Mouse (Mus musculus) brain, embryonic 18.5 days (tissue): ENCODE results near the gene Msantd1.
"Not testable (repeated sequence)": the region's sequence is repeated elsewhere in the genome, so short reads cannot be mapped to it uniquely, and the experiment has no call there.

Experiments
- DNase-seq: peaks from one replicate; pipeline ENCODE4 v3.0.0-alpha.2; 2012; ENCODE audit warnings: low read depth, low spot score

The Msantd1 gene

GRCm38 (mm10) chr5:34907910-34908725 lies at the start of gene Msantd1:
Gene Msantd1, plus strand, starts transcription at chr5:34908012.
- no peak for DNase-seq

DNA sequence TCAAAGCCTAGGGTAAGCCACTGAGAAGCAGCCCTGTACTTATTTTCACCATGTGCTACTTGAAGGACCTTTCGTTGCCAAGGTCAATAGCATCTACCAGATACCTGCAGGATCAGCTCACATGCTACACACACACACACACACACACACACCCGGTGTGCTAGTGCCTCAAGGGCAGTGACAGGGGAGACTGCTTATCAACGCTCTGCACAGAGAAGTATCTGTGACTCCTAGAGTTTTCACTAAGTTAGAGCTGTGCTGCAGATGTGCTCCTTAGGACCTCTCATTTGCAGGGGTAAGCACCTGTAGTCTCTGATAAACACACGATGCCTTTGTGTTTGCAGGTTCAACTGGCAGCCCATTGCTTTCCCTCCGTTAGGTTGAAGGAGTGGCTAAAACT lies 42.4 kb upstream of the Msantd1 start:
- DNase-seq = no peak

DNA sequence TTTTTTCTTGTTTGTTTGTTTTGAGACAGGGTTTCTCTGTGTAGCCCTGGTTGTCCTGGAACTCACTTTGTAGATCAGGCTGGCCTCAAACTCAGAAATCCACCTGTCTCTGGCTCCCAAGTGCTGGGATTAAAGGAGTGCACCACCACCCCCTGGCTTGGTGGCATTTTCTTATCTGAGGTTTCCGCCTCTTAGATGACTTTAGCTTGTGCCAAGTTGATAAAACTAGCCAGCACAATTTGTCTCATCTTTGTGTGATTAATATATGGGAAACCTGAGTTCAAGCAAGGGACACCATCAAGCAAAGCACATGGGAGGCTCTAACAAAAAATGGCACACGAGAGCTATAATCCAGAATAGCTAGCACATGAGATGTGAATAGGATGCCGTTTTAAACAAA lies 27.5 kb upstream of the Msantd1 start:
- not testable (repeated sequence) for DNase-seq

GRCm38 (mm10) chr5:34881023-34881422 lies 26.8 kb upstream of the Msantd1 start:
- no peak for DNase-seq

GRCm38 (mm10) chr5:34885250-34885649 lies 22.6 kb upstream of the Msantd1 start:
- no peak for DNase-seq

GRCm38 (mm10) chr5:34889252-34889651 lies 18.6 kb upstream of the Msantd1 start:
- no peak for DNase-seq

DNA sequence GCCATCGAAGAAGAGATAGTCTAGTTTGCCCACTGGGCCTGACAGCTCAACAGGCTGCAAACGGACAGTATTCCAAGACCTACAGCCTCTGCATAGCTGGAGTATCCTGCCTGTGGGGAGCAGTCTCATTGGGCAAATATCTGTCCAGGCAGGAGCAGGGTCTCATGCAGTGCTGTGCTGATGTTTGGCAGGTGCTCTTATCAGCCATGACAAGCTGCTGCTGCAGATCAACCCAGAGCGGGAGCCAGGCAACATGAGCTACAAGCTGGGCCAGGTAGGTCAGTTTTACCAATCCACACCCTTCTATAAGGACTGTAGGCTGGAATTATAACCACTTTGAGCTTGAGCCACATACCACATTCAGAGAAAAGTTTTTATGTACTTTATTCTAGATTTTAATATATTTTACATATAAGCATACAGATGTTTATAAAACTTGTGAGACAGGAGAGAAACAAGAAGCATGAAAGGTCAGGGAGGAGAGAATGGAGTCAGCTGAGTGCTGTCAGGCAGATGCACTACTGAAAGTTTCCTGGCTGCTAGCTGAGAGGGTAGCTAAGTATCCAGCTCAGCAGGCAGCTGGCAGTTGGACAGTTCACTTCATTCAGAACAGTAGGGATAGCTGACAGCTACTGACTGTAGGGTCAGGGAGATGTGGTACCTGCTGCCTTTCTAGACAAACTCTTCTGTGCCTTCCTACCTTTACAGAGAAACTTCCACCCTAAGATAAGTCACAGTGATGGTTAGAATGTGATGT lies 10.9 kb upstream of the Msantd1 start:
- DNase-seq = no peak

- no peak for DNase-seq
Observed at GRCm38 (mm10) chr5:34899787-34900469, 7.9 kb upstream of the Msantd1 start.

- DNase-seq = no peak
Observed at GRCm38 (mm10) chr5:34902371-34902770, 5.4 kb upstream of the Msantd1 start.

DNA sequence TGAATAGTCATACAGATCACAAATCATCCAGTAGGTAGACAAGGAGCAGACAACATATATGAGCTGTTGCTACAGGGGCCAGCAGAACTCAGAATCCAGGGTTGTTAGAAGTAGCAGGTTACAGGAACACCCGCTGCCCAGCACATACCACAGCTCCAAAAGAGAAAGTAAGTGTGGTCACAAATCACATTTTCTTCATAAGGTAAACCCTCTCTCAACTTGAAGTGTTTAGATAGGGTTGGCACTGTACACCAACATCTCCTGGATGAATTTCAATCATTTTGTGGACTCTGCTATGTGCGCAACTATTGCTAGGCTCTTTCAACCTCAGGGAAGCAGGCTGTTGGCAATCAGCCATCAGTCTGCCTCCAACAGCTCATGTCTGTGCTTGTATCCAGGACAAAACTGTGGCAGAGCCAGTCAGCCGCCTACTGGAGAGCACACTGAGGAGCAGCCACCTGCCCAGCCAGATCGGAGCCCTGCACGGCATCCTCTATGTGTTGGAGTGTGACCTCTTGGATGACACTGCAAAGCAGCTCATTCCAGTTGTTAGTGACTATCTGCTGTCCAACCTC lies 4.9 kb upstream of the Msantd1 start:
- no peak for DNase-seq

- DNase-seq = no peak
Observed at GRCm38 (mm10) chr5:34904412-34904811, 3.4 kb upstream of the Msantd1 start.

DNA sequence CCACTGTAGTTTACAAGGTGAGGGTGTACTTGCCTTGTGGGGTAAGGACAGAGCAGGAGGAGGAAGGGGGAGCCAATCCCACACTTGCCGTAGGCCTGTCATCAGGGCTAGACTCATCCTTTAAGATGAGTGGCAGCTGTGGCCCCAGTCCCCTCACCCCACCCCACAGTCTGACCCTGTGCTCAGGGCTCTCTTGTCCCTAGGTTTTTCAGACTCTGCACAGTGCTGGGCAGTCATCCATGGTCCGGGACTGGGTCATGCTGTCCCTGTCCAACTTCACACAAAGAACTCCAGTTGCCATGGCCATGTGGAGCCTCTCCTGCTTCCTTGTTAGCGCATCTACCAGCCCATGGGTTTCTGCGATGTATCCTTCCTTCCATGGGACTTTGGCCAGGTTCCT lies 582 bp upstream of the Msantd1 start:
- no peak for DNase-seq

DNA sequence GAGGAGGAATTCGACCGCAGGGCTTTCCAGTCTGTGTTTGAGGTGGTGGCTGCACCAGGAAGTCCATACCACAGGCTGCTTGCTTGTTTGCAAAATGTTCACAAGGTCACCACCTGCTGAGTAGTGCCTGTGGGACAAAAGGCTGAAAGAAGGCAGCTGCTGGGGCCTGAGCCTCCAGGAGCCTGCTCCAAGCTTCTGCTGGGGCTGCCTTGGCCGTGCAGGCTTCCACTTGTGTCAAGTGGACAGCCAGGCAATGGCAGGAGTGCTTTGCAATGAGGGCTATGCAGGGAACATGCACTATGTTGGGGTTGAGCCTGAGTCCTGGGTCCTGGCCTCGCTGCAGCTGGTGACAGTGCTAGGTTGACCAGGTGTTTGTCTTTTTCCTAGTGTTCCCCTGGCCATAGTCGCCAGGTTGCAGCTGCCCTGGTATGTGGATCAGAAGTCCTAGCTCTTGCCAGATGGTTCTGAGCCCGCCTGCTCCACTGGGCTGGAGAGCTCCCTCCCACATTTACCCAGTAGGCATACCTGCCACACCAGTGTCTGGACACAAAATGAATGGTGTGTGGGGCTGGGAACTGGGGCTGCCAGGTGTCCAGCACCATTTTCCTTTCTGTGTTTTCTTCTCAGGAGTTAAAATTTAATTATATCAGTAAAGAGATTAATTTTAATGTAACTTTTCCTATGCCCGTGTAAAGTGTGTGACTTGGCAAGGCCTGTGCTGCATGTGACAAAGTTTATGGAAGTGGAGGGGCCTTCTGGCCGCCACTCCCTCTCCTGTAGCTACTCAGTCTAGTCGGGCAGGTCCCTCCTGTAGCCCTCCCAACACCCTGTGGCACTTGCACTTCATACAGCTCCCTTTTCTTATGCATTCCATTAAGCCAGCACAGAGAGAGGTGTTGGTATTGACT lies 1.2 kb downstream of the Msantd1 start:
- DNase-seq = no peak

DNA sequence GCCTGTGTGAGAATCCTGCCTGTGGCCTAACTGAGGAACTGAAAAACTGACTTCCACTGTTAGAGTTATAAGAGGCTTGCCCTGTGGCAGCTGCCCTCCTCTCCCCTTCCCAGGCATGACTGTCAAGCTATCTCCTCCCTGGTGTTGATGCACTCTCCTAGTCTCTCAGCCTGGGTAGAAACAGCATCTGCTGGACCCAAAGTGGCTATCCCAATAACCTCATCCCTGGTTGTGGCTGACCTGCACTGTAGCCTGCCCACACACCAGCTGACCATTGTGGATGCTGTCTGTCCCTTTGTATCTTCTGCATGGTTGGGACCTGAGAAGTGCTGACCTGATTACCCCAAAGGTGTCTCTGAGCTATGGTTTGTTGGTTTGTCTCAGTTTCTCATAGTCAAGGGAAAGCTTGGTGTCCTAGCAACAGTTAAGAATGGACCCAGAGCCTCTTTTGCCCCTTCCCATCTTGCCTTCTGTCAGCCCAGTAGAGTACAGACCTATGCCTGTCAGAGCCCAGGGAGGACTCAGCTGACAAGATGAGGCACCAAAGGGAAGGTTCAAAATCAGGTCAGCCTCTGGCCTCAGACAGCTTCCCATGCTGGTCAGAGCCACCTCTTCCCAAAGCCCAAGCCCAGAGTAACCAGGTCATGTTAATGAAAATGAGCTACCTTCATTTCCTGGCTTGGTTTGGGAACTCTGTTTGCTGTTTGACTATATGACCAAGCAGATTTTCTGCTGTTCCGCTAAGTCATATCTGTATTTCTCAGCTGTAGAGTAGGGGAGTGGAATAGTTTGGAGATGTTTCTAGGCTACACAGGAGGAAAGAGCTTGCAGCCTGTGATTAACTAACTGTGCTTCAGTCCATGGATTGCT lies 2.1 kb downstream of the Msantd1 start:
- no peak for DNase-seq

GRCm38 (mm10) chr5:34910504-34910815 lies 2.6 kb downstream of the Msantd1 start:
- DNase-seq = no peak

DNA sequence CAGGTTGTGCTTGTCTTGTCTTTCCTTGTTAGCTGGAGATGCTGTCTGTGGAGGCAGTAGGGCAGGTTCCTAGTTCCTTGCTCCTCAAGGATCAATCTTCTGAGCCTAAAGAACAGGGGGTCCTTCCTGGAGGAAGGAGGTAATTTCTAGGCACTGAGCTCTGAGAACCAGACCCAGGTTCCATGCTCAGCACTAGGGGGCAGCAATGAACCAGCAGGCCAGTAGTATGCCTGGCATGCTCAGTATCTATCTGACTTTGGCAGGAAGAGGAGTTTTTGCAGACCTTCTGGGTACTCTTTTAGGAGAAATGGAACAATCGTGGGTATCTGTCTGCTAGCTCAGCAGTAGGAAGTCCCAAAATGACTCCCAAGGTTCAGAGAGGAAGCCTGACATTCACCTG lies 8.0 kb downstream of the Msantd1 start:
- peak; percentile 39 for DNase-seq

- peak; percentile 65 for DNase-seq
Observed at GRCm38 (mm10) chr5:34917234-34917655, 9.4 kb downstream of the Msantd1 start.

DNA sequence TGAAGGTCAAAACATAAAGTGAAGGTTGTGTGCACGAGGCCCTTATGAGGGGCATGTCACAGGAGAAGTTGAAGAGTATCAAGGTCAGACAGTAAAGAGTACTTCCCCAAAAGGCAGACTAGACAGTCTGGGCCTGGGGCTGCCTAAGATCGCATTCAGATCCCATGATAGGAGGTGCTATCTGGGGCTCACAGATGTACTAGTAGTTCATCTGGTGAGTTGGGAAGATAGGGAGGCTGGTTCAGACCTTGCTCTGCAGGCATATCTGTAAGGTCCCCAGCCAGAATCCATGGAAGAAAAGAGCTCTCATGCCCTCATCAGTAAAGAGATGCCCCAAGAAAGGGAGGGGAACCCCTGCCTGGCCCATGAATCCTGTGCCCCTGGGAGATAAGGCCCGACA lies 11.0 kb downstream of the Msantd1 start:
- no peak for DNase-seq

DNA sequence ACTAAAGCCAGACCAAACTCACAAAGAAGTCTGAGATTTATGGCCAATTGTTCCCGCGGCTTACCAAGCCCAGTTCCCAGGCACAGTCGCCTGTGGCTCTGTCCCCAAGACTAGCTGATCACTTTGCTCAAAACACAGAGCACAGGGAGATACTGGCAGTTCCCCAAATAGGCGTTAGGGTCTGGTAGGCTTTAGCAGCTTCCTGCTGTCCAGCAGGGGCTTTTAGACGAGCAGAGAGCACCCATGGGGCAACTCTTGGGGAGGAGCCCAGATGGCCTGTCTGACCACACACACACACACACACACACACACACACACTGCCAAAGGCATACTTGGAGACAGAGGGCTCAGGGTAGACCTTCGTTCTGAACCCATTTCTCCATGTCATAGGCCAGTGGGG lies 14.7 kb downstream of the Msantd1 start:
- no peak for DNase-seq

GRCm38 (mm10) chr5:34923920-34924319 lies 16.1 kb downstream of the Msantd1 start:
- DNase-seq = no peak
